Mouse (Mus musculus) megakaryocyte, embryonic 14.5 days (primary cell): ENCODE results near the gene Reln.

ENCODE experiments used
- FLI1 ChIP-seq: IDR thresholded peaks from 2 replicates; pipeline ENCODE4 v1.6.1; 2012; ENCODE audit warnings: low read length, inconsistent platforms, mixed read lengths
- GATA1 ChIP-seq: IDR thresholded peaks from 3 replicates; pipeline ENCODE4 v1.6.1; 2012; ENCODE audit warnings: mixed read lengths, low read length, inconsistent platforms, borderline replicate concordance

DNA sequence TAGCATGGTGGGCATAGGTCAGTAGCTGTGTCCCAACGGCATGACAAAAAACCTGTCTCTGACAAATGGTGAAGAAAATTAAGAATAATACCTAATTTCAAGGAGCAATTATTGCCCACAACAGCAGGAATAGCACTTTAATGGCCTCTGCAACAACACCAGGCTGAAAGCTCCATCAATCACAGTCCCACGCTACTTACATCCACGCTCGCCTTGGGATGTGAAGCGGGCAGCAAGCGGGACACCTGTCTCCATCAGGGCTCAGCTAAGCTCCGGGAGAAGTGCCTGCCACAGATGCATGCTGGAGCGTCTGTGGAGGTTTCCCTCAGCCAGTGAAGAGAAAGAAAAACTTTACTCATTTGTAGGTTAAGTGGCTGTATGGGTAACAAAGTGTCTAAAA lies 309.3 kb downstream of the Reln start:
- TF ChIP-seq GATA1: no peak
- TF ChIP-seq FLI1: no peak
